Mouse (Mus musculus) frontal cortex, postnatal 14 days (tissue): Measurements from ENCODE around the gene Eno3.

Source experiments
- DNase-seq, 2 experiments: peaks; one replicate each; pipeline ENCODE4 v3.0.0; 2022; ENCODE audit warnings: low spot score in 2 of 2

Gene Eno3

GRCm38 (mm10) chr11:70644564-70645103, 12.4 kb upstream of the Eno3 start:
- DNase-seq = no peak

GRCm38 (mm10) chr11:70645461-70646258, 11.3 kb upstream of the Eno3 start:
- no peak for DNase-seq

GRCm38 (mm10) chr11:70646259-70646555, 10.8 kb upstream of the Eno3 start:
- no peak for DNase-seq

GRCm38 (mm10) chr11:70646691-70647650, 10.0 kb upstream of the Eno3 start, which contains the start of the genes Rnf167 and Slc25a11:
Gene Rnf167 (plus strand): TSS chr11:70647235.
Gene Slc25a11 (minus strand): TSS chr11:70647479.
- peak; percentile 95 to 96 for DNase-seq

- no peak for DNase-seq
These were observed 9.1 kb upstream of the Eno3 start for GRCm38 (mm10) chr11:70647716-70648420.

GRCm38 (mm10) chr11:70648512-70648911, 8.5 kb upstream of the Eno3 start:
- no peak for DNase-seq

GRCm38 (mm10) chr11:70649185-70649734, 7.7 kb upstream of the Eno3 start:
- DNase-seq = no peak

- DNase-seq = no peak
These were observed 6.5 kb upstream of the Eno3 start for GRCm38 (mm10) chr11:70650322-70651175.

- DNase-seq = no peak
These were observed 5.6 kb upstream of the Eno3 start for GRCm38 (mm10) chr11:70651391-70651790.

GRCm38 (mm10) chr11:70652029-70652883, 4.7 kb upstream of the Eno3 start:
- no peak for DNase-seq

- DNase-seq = no peak
These were observed 4.1 kb upstream of the Eno3 start for GRCm38 (mm10) chr11:70652884-70653344.

- DNase-seq = no peak
These were observed 3.4 kb upstream of the Eno3 start for GRCm38 (mm10) chr11:70653345-70654197.

- no peak for DNase-seq
These were observed 2.6 kb upstream of the Eno3 start, which contains the start of gene Pfn1 for GRCm38 (mm10) chr11:70654198-70654922. Gene Pfn1 (minus strand): TSS chr11:70654644.

GRCm38 (mm10) chr11:70654923-70655570, 2.0 kb upstream of the Eno3 start:
- peak in 1 of 2 experiments; percentile 62 for DNase-seq

- no peak for DNase-seq
These were observed 1.2 kb upstream of the Eno3 start for GRCm38 (mm10) chr11:70655571-70656455.

- no peak for DNase-seq
These were observed 510 bp upstream of the Eno3 start for GRCm38 (mm10) chr11:70656456-70656927.
